Mouse (Mus musculus): ENCODE measurements around the gene Myo9a. TPM values are rescaled to one million over a fixed set of nuclear protein-coding genes. Genes with fewer than 3 reads are reported as not detected.
A peak's percentile ranks its signal among the peaks of the same experiment; 100 is the strongest.

The Myo9a gene
- polyA plus RNA-seq, 1 experiment from 2014 or later, result 15.7 TPM

DNA sequence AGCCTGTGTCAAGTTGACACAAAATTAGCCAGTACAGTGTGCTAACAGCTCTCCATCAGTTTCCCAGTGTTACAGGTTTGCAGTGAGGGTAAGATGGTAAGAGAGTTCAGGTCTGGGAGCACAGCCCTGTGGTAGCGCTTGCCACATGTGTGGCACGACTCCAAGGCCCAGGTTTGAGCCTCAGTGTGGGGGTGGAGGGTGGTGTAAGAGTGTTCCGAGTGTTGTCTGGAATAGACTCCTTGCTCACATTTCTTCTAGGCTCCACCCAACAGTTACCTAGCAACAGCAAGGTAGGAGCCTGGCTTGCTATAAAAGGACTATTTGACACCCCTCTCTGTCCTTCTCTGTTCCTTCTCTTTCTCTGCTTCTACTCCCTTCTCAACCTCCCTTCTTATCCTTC, 213.7 kb downstream of the Myo9a start:
- no peak overlapping the region for H3K4me2 ChIP-seq (ENCODE audit: low read depth, low read length)
- ATAC-seq (replicated peaks; ENCODE audit: insufficient number of reproducible peaks, low FRiP score, low TSS enrichment, low read depth), result no peak
- DNase-seq (ENCODE audit: low spot score), result no peak
- no peaks in the 10 kb centered on the region for H3K36me3 ChIP-seq (replicated peaks; ENCODE audit: control insufficient read depth, insufficient read depth, low read depth, low read length)
- no peaks in the 10 kb centered on the region for H3K27me3 ChIP-seq (ENCODE audit: control insufficient read depth, insufficient read depth, low read length)
- H3K4me1 ChIP-seq (ENCODE audit: control insufficient read depth, insufficient read depth, low read length), result no peaks in the 10 kb centered on the region
- no peak overlapping the region for H3K4me3 ChIP-seq (ENCODE audit: low read depth, low read length)
- no peak overlapping the region for H3K9ac ChIP-seq (replicated peaks; ENCODE audit: low read length)
- WGBS, result 56% methylated on average over 3 of the region's 3 CpGs
- H3K9me3 ChIP-seq (replicated peaks; ENCODE audit: control insufficient read depth, low read length), result no peaks in the 10 kb centered on the region
- H3K27ac ChIP-seq (replicated peaks; ENCODE audit: low read depth, low read length), result no peak overlapping the region

DNA sequence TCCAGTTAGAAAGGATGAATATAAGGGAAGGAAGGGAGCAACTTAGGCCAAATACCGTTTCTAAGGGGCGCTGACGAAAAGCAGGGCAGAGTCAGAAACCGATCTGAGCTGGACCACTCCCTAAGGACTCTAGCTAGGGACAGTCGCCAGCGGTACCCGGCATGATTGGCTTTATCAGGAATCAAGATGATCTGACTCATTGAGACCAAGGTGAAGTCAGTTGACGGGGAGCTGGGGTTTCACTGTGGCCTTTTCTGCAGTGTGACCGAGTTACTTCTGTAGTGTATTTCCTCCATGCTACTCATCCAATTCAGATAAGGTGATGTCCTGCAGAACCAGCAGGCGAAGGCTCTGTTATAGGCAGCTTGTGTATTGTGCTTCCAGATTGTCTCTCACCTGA, 214.3 kb downstream of the Myo9a start:
- Histone ChIP-seq H3K36me3 (replicated peaks; ENCODE audit: control insufficient read depth, insufficient read depth, low read depth, low read length) (no peaks in the 10 kb centered on the region), H3K9ac (replicated peaks; ENCODE audit: low read length) (no peak overlapping the region), H3K27ac (replicated peaks; ENCODE audit: low read depth, low read length) (no peak overlapping the region), H3K9me3 (replicated peaks; ENCODE audit: control insufficient read depth, low read length) (no peaks in the 10 kb centered on the region), H3K4me1 (ENCODE audit: control insufficient read depth, insufficient read depth, low read length) (no peaks in the 10 kb centered on the region), H3K4me2 (ENCODE audit: low read depth, low read length) (no peak overlapping the region), H3K27me3 (ENCODE audit: control insufficient read depth, insufficient read depth, low read length) (no peaks in the 10 kb centered on the region), H3K4me3 (ENCODE audit: low read depth, low read length) (no peak overlapping the region)
- DNase-seq (ENCODE audit: low spot score) (no peak), ATAC-seq (replicated peaks; ENCODE audit: insufficient number of reproducible peaks, low FRiP score, low TSS enrichment, low read depth) (no peak)
- WGBS, result 82% methylated on average over 10 of the region's 10 CpGs

DNA sequence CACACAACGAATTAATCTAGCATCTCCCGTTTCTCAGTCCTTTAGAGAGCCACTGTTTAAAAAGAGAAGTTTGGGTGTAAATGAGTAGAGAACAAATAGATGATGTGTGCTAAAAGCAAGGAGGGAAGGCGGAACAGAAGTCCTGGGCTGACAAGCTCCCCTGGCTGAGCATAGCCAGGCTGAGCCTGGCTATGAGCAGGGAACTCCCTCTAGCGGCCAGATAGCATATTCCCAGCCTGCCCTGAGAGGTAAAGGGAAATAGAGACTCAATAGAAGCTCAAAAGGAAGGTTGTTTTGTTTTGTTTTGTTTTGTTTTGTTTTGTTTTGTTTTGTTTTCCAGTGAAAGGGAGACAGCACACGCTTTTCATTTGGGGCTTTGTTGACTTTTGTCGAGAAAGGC, 218.7 kb downstream of the Myo9a start:
- H3K4me1 ChIP-seq (ENCODE audit: control insufficient read depth, insufficient read depth, low read length), result no peaks in the 10 kb centered on the region
- no peaks in the 10 kb centered on the region for H3K9me3 ChIP-seq (replicated peaks; ENCODE audit: control insufficient read depth, low read length)
- no peak overlapping the region for H3K4me2 ChIP-seq (ENCODE audit: low read depth, low read length)
- WGBS, result 27% methylated on average over 6 of the region's 6 CpGs
- ATAC-seq (replicated peaks; ENCODE audit: insufficient number of reproducible peaks, low FRiP score, low TSS enrichment, low read depth) (no peak), DNase-seq (ENCODE audit: low spot score) (peak; percentile 86)
- H3K4me3 ChIP-seq (ENCODE audit: low read depth, low read length), result no peak overlapping the region
- no peaks in the 10 kb centered on the region for H3K27me3 ChIP-seq (ENCODE audit: control insufficient read depth, insufficient read depth, low read length)
- H3K36me3 ChIP-seq (replicated peaks; ENCODE audit: control insufficient read depth, insufficient read depth, low read depth, low read length), result no peaks in the 10 kb centered on the region
- no peak overlapping the region for H3K9ac ChIP-seq (replicated peaks; ENCODE audit: low read length)
- H3K27ac ChIP-seq (replicated peaks; ENCODE audit: low read depth, low read length), result no peak overlapping the region

DNA sequence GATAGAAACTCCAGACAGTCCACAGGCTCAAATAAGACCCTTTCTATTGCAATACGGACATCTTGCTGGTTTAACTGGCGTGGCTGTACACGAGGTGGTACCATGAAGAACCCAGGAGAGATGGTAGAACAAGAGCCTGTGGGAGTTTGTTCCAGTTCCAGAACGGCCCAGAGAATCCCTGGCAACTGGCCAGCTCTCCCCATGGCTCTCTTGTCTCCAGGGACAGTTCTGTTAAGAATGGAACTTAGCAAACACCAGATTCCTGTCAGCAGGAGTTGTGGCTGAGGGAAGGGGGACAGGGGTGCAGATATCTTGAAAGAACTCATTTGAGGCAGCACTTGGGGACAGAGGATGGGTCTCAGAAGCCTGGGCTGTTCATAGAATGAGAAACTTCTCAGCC, 220.6 kb downstream of the Myo9a start:
- no peaks in the 10 kb centered on the region for H3K4me1 ChIP-seq (ENCODE audit: control insufficient read depth, insufficient read depth, low read length)
- no peaks in the 10 kb centered on the region for H3K27me3 ChIP-seq (ENCODE audit: control insufficient read depth, insufficient read depth, low read length)
- no peaks in the 10 kb centered on the region for H3K9me3 ChIP-seq (replicated peaks; ENCODE audit: control insufficient read depth, low read length)
- no peaks in the 10 kb centered on the region for H3K36me3 ChIP-seq (replicated peaks; ENCODE audit: control insufficient read depth, insufficient read depth, low read depth, low read length)
- no peak overlapping the region for H3K9ac ChIP-seq (replicated peaks; ENCODE audit: low read length)
- ATAC-seq (replicated peaks; ENCODE audit: insufficient number of reproducible peaks, low FRiP score, low TSS enrichment, low read depth) (no peak), DNase-seq (ENCODE audit: low spot score) (no peak)
- 75% methylated on average over 4 of the region's 4 CpGs for WGBS
- no peak overlapping the region for H3K4me3 ChIP-seq (ENCODE audit: low read depth, low read length)
- no peak overlapping the region for H3K27ac ChIP-seq (replicated peaks; ENCODE audit: low read depth, low read length)
- H3K4me2 ChIP-seq (ENCODE audit: low read depth, low read length), result no peak overlapping the region

Other genes with a start within 250 kb of the Myo9a start
- 49.4 and 64.0 TPM in 2 replicates for gene Hexa, start 211.4 kb upstream of the Myo9a start, polyA plus RNA-seq (2014; fragmentation: Nextera tagmentation; extraction: Ambion mirVana)
- gene Tmem202, start 211.0 kb upstream of the Myo9a start, polyA plus RNA-seq (2014; fragmentation: Nextera tagmentation; extraction: Ambion mirVana), result not detected in 2 replicates
- gene Celf6, start 173.0 kb upstream of the Myo9a start, polyA plus RNA-seq (2014; fragmentation: Nextera tagmentation; extraction: Ambion mirVana), result 1.2 and 1.7 TPM in 2 replicates
- gene Parp6, start 133.6 kb upstream of the Myo9a start, polyA plus RNA-seq (2014; fragmentation: Nextera tagmentation; extraction: Ambion mirVana), result 36.8 and 43.6 TPM in 2 replicates
- gene Pkm, start 94.5 kb upstream of the Myo9a start, polyA plus RNA-seq (2014; fragmentation: Nextera tagmentation; extraction: Ambion mirVana), result 1,805 and 1,941 TPM in 2 replicates
- gene Gramd2, start 70.8 kb upstream of the Myo9a start, polyA plus RNA-seq (2014; fragmentation: Nextera tagmentation; extraction: Ambion mirVana), result 0.31 and 1.0 TPM in 2 replicates
- gene Senp8, start 186 bp upstream of the Myo9a start, polyA plus RNA-seq (2014; fragmentation: Nextera tagmentation; extraction: Ambion mirVana), result 18.8 and 22.1 TPM in 2 replicates
- 0.42 and 1.2 TPM in 2 replicates for gene Nr2e3, start 209.8 kb downstream of the Myo9a start, polyA plus RNA-seq (2014; fragmentation: Nextera tagmentation; extraction: Ambion mirVana)

Data from embryonic facial prominence, embryonic 11.5 days (tissue).